Mouse (Mus musculus) neural tube, embryonic 15.5 days (tissue): ENCODE data around the gene Ntng1. TPM values are rescaled to one million over a fixed set of nuclear protein-coding genes. Genes with fewer than 3 reads are reported as not detected.
"Not testable (repeated sequence)": the region's sequence is repeated elsewhere in the genome, so short reads cannot be mapped to it uniquely, and the experiment has no call there.

Experiments used
- ATAC-seq: fragments of 200-750 bp; cut with Nextera tagmentation; 2 replicates; pipeline ENCODE4 v1.8.0; 2017; ENCODE audit warnings: mild to moderate bottlenecking, moderate TSS enrichment, moderate library complexity; ENCODE audit not compliant: low FRiP score
- H3K27ac ChIP-seq: fragments of 300-500 bp; sonication (generic); replicated peaks from 2 replicates; pipeline ENCODE4 v1.5.1; 2015; ENCODE audit warnings: mild to moderate bottlenecking, inconsistent platforms
- H3K27me3 ChIP-seq: fragments of 300-500 bp; sonication (generic); replicated peaks from 2 replicates; pipeline ENCODE4 v1.6.1; 2015; ENCODE audit warnings: inconsistent platforms
- H3K36me3 ChIP-seq: fragments of 300-500 bp; sonication (generic); 2 replicates; pipeline ENCODE4 v1.6.1; 2015; ENCODE audit warnings: inconsistent platforms
- H3K4me1 ChIP-seq: fragments of 300-500 bp; sonication (generic); 2 replicates; pipeline ENCODE4 v1.6.1; 2015; ENCODE audit warnings: inconsistent platforms
- H3K4me2 ChIP-seq: fragments of 300-500 bp; sonication (generic); 2 replicates; pipeline ENCODE4 v1.6.1; 2015; ENCODE audit warnings: inconsistent platforms, mild to moderate bottlenecking, moderate library complexity
- H3K4me3 ChIP-seq: fragments of 300-500 bp; sonication (generic); replicated peaks from 2 replicates; pipeline ENCODE4 v1.5.1; 2015; ENCODE audit warnings: mild to moderate bottlenecking, inconsistent platforms
- H3K9ac ChIP-seq: fragments of 300-500 bp; sonication (generic); replicated peaks from 2 replicates; pipeline ENCODE4 v1.6.1; 2015; ENCODE audit warnings: mild to moderate bottlenecking, inconsistent platforms
- H3K9me3 ChIP-seq: fragments of 300-500 bp; sonication (generic); replicated peaks from 2 replicates; pipeline ENCODE4 v1.6.1; 2016; ENCODE audit warnings: inconsistent platforms
- WGBS: fragments of 180-500 bp; shearing (Covaris S2); methylation state at CpG from one replicate; pipeline ENCODE4 v1.1.7; 2015; ENCODE audit warnings: mixed read lengths; 5-methylcytosine and 5-hydroxymethylcytosine counted together
- polyA plus RNA-seq: library from polyadenylated mRNA; unstranded; fragments of >200 nt; fragmentation: Nextera tagmentation; extraction: Ambion mirVana; gene quantifications from 2 replicates; pipeline ENCODE4 v1.2.1, GENCODE M21; 2015

Gene Ntng1
- polyA plus RNA-seq, 1 experiment from 2014 or later = 25.4 TPM

GRCm38 (mm10) chr3:109772120-109772519 lies 371.7 kb downstream of the Ntng1 start:
- Histone ChIP-seq H3K4me3 (no peak overlapping the region), H3K27ac (no peak overlapping the region), H3K4me2 (no peak overlapping the region), H3K9ac (no peak overlapping the region), H3K9me3 (no peaks in the 10 kb centered on the region), H3K27me3 (no peaks in the 10 kb centered on the region), H3K4me1 (0 out of 2 replicates have a peak, but pooled peaks cover 5% of the 10 kb centered on the region), H3K36me3 (no peaks in the 10 kb centered on the region)
- 94% methylated on average over 14 of the region's 14 CpGs for WGBS
- ATAC-seq = no peak

- Histone ChIP-seq H3K4me3 (no peak overlapping the region), H3K27ac (no peak overlapping the region), H3K9me3 (no peaks in the 10 kb centered on the region), H3K27me3 (no peaks in the 10 kb centered on the region), H3K36me3 (no peaks in the 10 kb centered on the region), H3K9ac (no peak overlapping the region), H3K4me1 (no peaks in the 10 kb centered on the region), H3K4me2 (no peak overlapping the region)
- WGBS = 85% methylated on average over 3 of the region's 3 CpGs
- no peak for ATAC-seq
Measured at GRCm38 (mm10) chr3:109766939-109767338, 376.9 kb downstream of the Ntng1 start.

- H3K36me3 ChIP-seq = no peaks in the 10 kb centered on the region
- H3K27me3 ChIP-seq = no peaks in the 10 kb centered on the region
- no peaks in the 10 kb centered on the region for H3K4me1 ChIP-seq
- H3K4me3 ChIP-seq = no peak overlapping the region
- no peak for ATAC-seq
- no peak overlapping the region for H3K27ac ChIP-seq
- H3K9me3 ChIP-seq = no peaks in the 10 kb centered on the region
- H3K9ac ChIP-seq = no peak overlapping the region
- H3K4me2 ChIP-seq = no peak overlapping the region
- 93% methylated on average over 2 of the region's 2 CpGs for WGBS
Measured at GRCm38 (mm10) chr3:109765608-109766007, 378.2 kb downstream of the Ntng1 start.

DNA sequence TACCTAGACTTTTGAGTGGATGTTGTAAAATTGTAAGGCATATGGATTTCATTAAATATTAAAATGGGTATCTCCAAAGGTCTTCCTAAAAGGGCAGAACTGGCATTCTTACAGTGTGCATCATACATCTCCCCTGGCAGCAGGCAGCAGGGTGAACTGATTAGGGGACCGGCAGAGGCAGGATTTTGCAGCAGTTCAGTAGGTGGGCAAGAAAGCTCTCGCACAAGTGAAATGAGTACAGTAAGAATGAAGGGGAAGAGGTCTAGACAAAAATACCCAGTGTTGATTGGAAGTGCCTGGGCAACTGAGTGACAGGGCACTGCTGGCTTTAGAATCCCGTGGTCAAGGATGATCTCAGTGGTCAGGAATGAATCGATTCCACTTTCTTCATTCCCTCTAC lies 378.7 kb downstream of the Ntng1 start:
- Histone ChIP-seq H3K4me3 (no peak overlapping the region), H3K9ac (no peak overlapping the region), H3K36me3 (no peaks in the 10 kb centered on the region), H3K4me1 (no peaks in the 10 kb centered on the region), H3K4me2 (no peak overlapping the region), H3K27me3 (no peaks in the 10 kb centered on the region), H3K27ac (no peak overlapping the region), H3K9me3 (no peaks in the 10 kb centered on the region)
- no peak for ATAC-seq
- WGBS = 68% methylated on average over 4 of the region's 4 CpGs

- Histone ChIP-seq H3K9ac (no peak overlapping the region), H3K4me2 (no peak overlapping the region), H3K9me3 (no peaks in the 10 kb centered on the region), H3K27ac (no peak overlapping the region), H3K4me3 (no peak overlapping the region), H3K27me3 (no peaks in the 10 kb centered on the region), H3K4me1 (no peaks in the 10 kb centered on the region), H3K36me3 (no peaks in the 10 kb centered on the region)
- no peak for ATAC-seq
- WGBS = 51% methylated on average over 2 of the region's 2 CpGs
Measured at GRCm38 (mm10) chr3:109756426-109756825, 387.4 kb downstream of the Ntng1 start.

- not testable (repeated sequence) for H3K9me3 ChIP-seq, H3K27me3 ChIP-seq, H3K4me3 ChIP-seq, H3K9ac ChIP-seq, H3K4me1 ChIP-seq, H3K36me3 ChIP-seq, H3K4me2 ChIP-seq, ATAC-seq, H3K27ac ChIP-seq
- 72% methylated on average over 3 of the region's 3 CpGs for WGBS
Measured at GRCm38 (mm10) chr3:109747593-109747992, 396.2 kb downstream of the Ntng1 start.

- 60% methylated on average over 2 of the region's 2 CpGs for WGBS
- no peak overlapping the region for H3K4me2 ChIP-seq
- H3K27ac ChIP-seq = no peak overlapping the region
- no peaks in the 10 kb centered on the region for H3K27me3 ChIP-seq
- H3K9me3 ChIP-seq = no peaks in the 10 kb centered on the region
- H3K9ac ChIP-seq = no peak overlapping the region
- H3K4me3 ChIP-seq = no peak overlapping the region
- no peaks in the 10 kb centered on the region for H3K36me3 ChIP-seq
- no peaks in the 10 kb centered on the region for H3K4me1 ChIP-seq
- no peak for ATAC-seq
Measured at GRCm38 (mm10) chr3:109740466-109741102, 403.2 kb downstream of the Ntng1 start.

- no peaks in the 10 kb centered on the region for H3K36me3 ChIP-seq
- peak; percentile 91 for ATAC-seq
- H3K9me3 ChIP-seq = no peaks in the 10 kb centered on the region
- no peak overlapping the region for H3K9ac ChIP-seq
- no peak overlapping the region for H3K27ac ChIP-seq
- no peaks in the 10 kb centered on the region for H3K27me3 ChIP-seq
- no peak overlapping the region for H3K4me3 ChIP-seq
- H3K4me2 ChIP-seq = peak overlapping the region; percentile 9; the same call in 1 of the 2 replicates
- WGBS = 43% methylated on average over 10 of the region's 10 CpGs
- peaks cover 10% of the 10 kb centered on the region for H3K4me1 ChIP-seq
Measured at GRCm38 (mm10) chr3:109732327-109733182, 411.3 kb downstream of the Ntng1 start.

DNA sequence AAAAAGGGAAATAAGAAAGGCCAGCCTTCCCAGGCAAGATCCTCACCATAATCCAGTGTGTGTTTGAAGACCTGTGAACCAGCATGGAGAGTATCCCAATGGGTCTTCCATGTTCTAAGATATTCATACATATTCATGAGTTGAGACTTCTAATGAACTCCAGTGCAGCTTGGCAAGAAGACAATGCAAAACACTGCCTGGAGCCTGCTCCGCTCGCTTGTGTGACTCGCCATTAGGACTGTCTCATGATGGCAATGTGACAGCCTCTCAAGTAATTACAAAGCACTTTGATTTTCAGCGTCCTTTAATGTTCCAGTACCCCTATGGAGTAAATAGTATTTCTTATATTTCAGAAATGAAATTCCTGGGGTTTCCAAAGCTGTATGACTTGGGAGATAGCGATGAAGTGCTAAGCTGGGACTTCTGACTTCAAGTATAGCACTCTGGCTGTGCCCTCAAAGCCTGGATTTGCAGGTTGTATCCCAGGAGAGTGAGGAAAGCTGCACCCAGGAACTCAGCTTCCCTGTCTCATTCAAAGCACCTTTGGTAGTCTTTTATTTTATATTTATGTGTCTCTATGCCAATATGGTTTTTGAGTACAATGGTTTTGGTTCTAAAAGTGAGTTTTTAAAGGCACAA lies 412.1 kb downstream of the Ntng1 start:
- ATAC-seq = peak; percentile 77
- peaks cover 10% of the 10 kb centered on the region for H3K4me1 ChIP-seq
- H3K36me3 ChIP-seq = no peaks in the 10 kb centered on the region
- no peaks in the 10 kb centered on the region for H3K27me3 ChIP-seq
- H3K4me3 ChIP-seq = no peak overlapping the region
- no peaks in the 10 kb centered on the region for H3K9me3 ChIP-seq
- no peak overlapping the region for H3K9ac ChIP-seq
- H3K27ac ChIP-seq = no peak overlapping the region
- 34% methylated on average over 5 of the region's 5 CpGs for WGBS
- H3K4me2 ChIP-seq = no peak overlapping the region

Other genes with a start within 250 kb of the Ntng1 start
- 21.8 and 23.7 TPM in 2 replicates for gene Prmt6, start 107.0 kb upstream of the Ntng1 start, polyA plus RNA-seq